Mouse (Mus musculus): ENCODE data around the gene Gm5127. TPM values are rescaled to one million over a fixed set of nuclear protein-coding genes. Genes with fewer than 3 reads are reported as not detected.

Gm5127 gene
- total and polyA plus RNA-seq, 2 experiments from 2014 or later: 0.25 to 0.33 TPM

DNA sequence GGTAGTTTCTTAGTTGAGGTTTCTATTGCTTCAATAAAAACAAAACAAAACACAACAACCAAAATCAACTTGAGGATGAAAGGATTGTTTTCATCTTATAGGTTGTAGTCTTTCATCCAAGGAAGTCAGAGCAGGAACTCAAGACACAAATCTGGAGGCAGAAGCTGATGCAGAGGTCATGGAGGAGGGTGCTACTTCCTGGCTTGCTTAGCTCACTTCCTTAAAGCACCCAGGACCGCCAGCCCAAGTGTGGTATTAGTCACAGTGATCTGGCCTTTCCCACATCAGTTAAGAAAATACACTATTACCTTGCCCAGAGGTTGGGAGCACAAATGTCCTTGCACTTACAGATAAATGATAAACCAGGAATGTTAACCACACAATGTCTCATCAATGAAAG lies 45.5 kb downstream of the Gm5127 start:
- Histone ChIP-seq H3K4me2 (ENCODE audit: low read depth, low read length, poor library complexity, severe bottlenecking) (no peak overlapping the region), H3K9ac (replicated peaks; ENCODE audit: low read length, poor library complexity, severe bottlenecking) (no peak overlapping the region), H3K9me3 (ENCODE audit: low read length) (no peaks in the 10 kb centered on the region), H3K4me1 (ENCODE audit: insufficient read depth, low read length) (no peaks in the 10 kb centered on the region), H3K36me3 (ENCODE audit: insufficient read depth, low read length) (no peaks in the 10 kb centered on the region), H3K4me3 (ENCODE audit: low read depth, low read length) (no peak overlapping the region), H3K27me3 (ENCODE audit: insufficient read depth, low read length) (no peaks in the 10 kb centered on the region), H3K27ac (ENCODE audit: low read depth, low read length) (no peak overlapping the region)
- 70% methylated on average over 1 of the region's 1 CpGs for WGBS
- DNase-seq (ENCODE audit: low spot score) (no peak), ATAC-seq (ENCODE audit: low FRiP score) (no peak)
- TF ChIP-seq CTCF (IDR thresholded peaks at IDR 0.05): no peak

DNA sequence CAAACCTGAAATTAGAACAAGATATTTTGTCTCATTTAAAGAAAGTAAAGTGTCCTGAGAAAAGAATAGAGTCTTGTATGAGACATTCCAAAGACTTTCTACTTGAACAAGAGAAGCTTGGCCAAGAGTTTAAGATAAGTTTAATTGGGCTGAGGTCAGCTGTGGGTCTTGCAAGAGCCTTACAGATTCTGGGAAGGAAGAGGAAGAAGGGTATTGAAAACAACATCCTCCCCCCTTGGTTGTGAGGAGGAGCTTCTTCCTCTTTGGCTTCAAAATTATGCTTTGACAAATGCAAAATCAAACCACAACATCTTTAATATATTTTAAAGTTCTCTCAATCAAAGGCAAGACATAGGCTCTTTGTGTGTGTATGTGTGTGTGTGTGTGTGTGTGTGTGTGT lies 50.6 kb downstream of the Gm5127 start:
- Histone ChIP-seq H3K27ac (ENCODE audit: low read depth, low read length) (no peak overlapping the region), H3K4me2 (ENCODE audit: low read depth, low read length, poor library complexity, severe bottlenecking) (no peak overlapping the region), H3K36me3 (ENCODE audit: insufficient read depth, low read length) (no peaks in the 10 kb centered on the region), H3K9ac (replicated peaks; ENCODE audit: low read length, poor library complexity, severe bottlenecking) (no peak overlapping the region), H3K9me3 (ENCODE audit: low read length) (no peaks in the 10 kb centered on the region), H3K27me3 (ENCODE audit: insufficient read depth, low read length) (no peaks in the 10 kb centered on the region), H3K4me1 (ENCODE audit: insufficient read depth, low read length) (no peaks in the 10 kb centered on the region), H3K4me3 (ENCODE audit: low read depth, low read length) (no peak overlapping the region)
- DNase-seq (ENCODE audit: low spot score) (no peak), ATAC-seq (ENCODE audit: low FRiP score) (no peak)
- no peak for TF ChIP-seq CTCF (IDR thresholded peaks at IDR 0.05)

DNA sequence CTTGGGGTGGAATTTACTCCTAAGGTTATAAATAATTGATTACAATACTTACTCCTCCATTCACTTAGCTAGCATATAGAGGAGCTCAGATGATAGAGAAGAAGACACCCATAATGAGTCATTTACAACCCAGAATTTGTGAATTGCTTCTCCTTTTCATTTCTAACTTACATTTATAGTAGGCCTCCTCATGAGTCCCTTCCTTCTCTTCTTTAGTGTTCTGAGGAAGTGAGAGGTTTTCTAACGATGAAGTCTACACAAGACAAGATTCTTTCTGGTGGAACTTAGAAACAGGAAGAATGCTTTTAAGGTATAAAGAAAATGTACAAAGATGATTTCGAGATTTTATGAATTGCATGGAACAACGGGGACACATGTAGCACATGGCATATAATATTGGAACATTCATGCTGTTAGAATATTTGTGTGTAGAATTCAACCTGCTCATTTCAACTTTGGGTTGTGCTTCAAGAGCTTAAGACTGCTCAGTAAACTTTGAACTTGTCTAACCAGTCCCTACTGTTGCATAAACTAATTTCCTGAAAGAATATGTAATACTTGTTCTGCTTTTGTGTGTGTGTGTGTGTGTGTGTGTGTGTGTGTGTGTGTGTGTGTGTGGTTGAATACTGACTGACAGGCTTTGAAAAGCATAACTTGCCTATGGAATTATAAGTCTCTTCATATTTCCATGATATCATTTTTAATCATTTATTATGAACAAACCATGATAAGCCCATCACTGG lies 52.0 kb downstream of the Gm5127 start:
- no peaks in the 10 kb centered on the region for H3K9me3 ChIP-seq (ENCODE audit: low read length)
- no peak overlapping the region for H3K27ac ChIP-seq (ENCODE audit: low read depth, low read length)
- H3K4me3 ChIP-seq (ENCODE audit: low read depth, low read length): no peak overlapping the region
- no peak overlapping the region for H3K9ac ChIP-seq (replicated peaks; ENCODE audit: low read length, poor library complexity, severe bottlenecking)
- no peak for TF ChIP-seq CTCF (IDR thresholded peaks at IDR 0.05)
- DNase-seq (ENCODE audit: low spot score) (no peak), ATAC-seq (ENCODE audit: low FRiP score) (no peak)
- no peaks in the 10 kb centered on the region for H3K4me1 ChIP-seq (ENCODE audit: insufficient read depth, low read length)
- no peaks in the 10 kb centered on the region for H3K36me3 ChIP-seq (ENCODE audit: insufficient read depth, low read length)
- no peak overlapping the region for H3K4me2 ChIP-seq (ENCODE audit: low read depth, low read length, poor library complexity, severe bottlenecking)
- H3K27me3 ChIP-seq (ENCODE audit: insufficient read depth, low read length): no peaks in the 10 kb centered on the region
- WGBS: 67% methylated on average over 3 of the region's 3 CpGs

DNA sequence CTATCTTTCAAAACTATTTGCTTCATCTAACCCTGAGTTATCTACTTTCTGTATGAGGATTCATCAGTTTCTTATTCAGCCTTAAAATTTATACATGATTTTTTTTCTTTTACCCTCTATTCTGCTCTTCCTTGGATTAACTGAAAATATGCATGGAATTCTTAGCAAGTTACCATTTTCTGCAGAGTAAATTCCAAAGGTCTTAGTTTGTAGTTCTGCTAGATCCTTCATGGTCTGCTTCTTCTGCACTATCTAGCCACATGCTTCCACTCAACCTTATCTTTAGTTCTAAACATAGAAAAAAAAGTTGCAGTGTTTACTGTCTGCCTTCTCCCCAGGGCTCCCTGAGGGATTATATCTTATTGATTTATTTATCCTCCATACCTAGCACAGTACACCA lies 79.1 kb downstream of the Gm5127 start:
- H3K36me3 ChIP-seq (ENCODE audit: insufficient read depth, low read length): no peaks in the 10 kb centered on the region
- no peaks in the 10 kb centered on the region for H3K9me3 ChIP-seq (ENCODE audit: low read length)
- H3K4me1 ChIP-seq (ENCODE audit: insufficient read depth, low read length): no peaks in the 10 kb centered on the region
- no peak overlapping the region for H3K9ac ChIP-seq (replicated peaks; ENCODE audit: low read length, poor library complexity, severe bottlenecking)
- DNase-seq (ENCODE audit: low spot score) (no peak), ATAC-seq (ENCODE audit: low FRiP score) (no peak)
- no peak overlapping the region for H3K4me2 ChIP-seq (ENCODE audit: low read depth, low read length, poor library complexity, severe bottlenecking)
- no peak for TF ChIP-seq CTCF (IDR thresholded peaks at IDR 0.05)
- no peak overlapping the region for H3K4me3 ChIP-seq (ENCODE audit: low read depth, low read length)
- no peaks in the 10 kb centered on the region for H3K27me3 ChIP-seq (ENCODE audit: insufficient read depth, low read length)
- no peak overlapping the region for H3K27ac ChIP-seq (ENCODE audit: low read depth, low read length)

DNA sequence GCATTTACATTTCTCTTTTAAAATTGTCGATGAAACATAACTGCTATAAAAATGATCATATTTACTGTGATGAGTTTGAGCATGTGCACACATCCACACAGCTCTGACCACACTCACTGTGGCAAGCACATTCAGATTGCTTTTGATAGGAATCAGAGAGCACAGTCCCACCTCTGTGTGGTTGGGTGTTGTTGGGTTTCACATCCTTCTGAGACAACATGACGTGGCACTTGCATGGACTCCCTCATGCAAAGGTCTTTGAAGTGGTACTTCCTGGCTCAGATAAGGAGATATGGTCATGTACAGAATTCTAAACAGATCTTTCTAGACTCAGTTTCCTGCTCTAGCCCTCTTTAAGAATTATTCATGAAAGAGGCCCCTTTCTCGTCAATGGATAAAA lies 121.6 kb downstream of the Gm5127 start:
- H3K9me3 ChIP-seq (ENCODE audit: low read length): no peaks in the 10 kb centered on the region
- no peak for DNase-seq (ENCODE audit: low spot score)
- WGBS: 85% methylated on average over 3 of the region's 3 CpGs
- H3K36me3 ChIP-seq (ENCODE audit: insufficient read depth, low read length): no peaks in the 10 kb centered on the region
- H3K27ac ChIP-seq (ENCODE audit: low read depth, low read length): no peak overlapping the region
- no peak overlapping the region for H3K4me3 ChIP-seq (ENCODE audit: low read depth, low read length)
- H3K4me2 ChIP-seq (ENCODE audit: low read depth, low read length, poor library complexity, severe bottlenecking): no peak overlapping the region
- H3K9ac ChIP-seq (replicated peaks; ENCODE audit: low read length, poor library complexity, severe bottlenecking): no peak overlapping the region
- ATAC-seq (ENCODE audit: low FRiP score): no peak
- TF ChIP-seq CTCF (IDR thresholded peaks at IDR 0.05): no peak
- H3K4me1 ChIP-seq (ENCODE audit: insufficient read depth, low read length): no peaks in the 10 kb centered on the region
- no peaks in the 10 kb centered on the region for H3K27me3 ChIP-seq (ENCODE audit: insufficient read depth, low read length)

DNA sequence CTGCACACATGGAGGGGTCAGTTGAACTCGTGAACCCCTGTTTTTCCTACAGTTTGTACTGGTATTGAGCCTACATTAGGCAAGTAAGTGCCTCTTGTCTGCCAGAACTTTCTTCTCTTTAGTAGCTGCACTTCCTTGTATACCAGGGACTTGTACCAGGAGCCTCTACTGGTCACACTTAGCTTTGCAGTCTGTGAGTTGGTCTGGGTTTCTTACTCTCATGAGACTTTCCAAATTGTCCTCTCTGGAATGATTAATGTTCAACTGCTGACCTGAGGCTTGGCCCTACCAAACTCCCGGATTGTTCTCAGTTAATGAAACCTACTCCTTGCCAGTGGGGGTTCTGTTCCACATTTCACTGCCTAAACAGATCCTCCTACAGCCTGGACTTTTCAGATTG lies 134.2 kb downstream of the Gm5127 start:
- H3K27ac ChIP-seq (ENCODE audit: low read depth, low read length): no peak overlapping the region
- TF ChIP-seq CTCF (IDR thresholded peaks at IDR 0.05): no peak
- no peak overlapping the region for H3K4me2 ChIP-seq (ENCODE audit: low read depth, low read length, poor library complexity, severe bottlenecking)
- 39% methylated on average over 2 of the region's 2 CpGs for WGBS
- ATAC-seq (ENCODE audit: low FRiP score): no peak
- no peak overlapping the region for H3K4me3 ChIP-seq (ENCODE audit: low read depth, low read length)
- H3K9ac ChIP-seq (replicated peaks; ENCODE audit: low read length, poor library complexity, severe bottlenecking): no peak overlapping the region
- no peak for DNase-seq (ENCODE audit: low spot score)
- no peaks in the 10 kb centered on the region for H3K36me3 ChIP-seq (ENCODE audit: insufficient read depth, low read length)
- H3K9me3 ChIP-seq (ENCODE audit: low read length): no peaks in the 10 kb centered on the region
- no peaks in the 10 kb centered on the region for H3K4me1 ChIP-seq (ENCODE audit: insufficient read depth, low read length)
- H3K27me3 ChIP-seq (ENCODE audit: insufficient read depth, low read length): no peaks in the 10 kb centered on the region

All from midbrain, postnatal 0 days (tissue).